Comparison of ENCODE assay signal across 9 mouse cellular contexts in genomic region chr3:153849368-153850015, GRCm38 (mm10). TPM values are rescaled to one million over a fixed set of nuclear protein-coding genes. Genes with fewer than 3 reads are reported as not detected.
A peak's percentile ranks its signal among the peaks of the same experiment; 100 is the strongest.
DNase-seq lines count a peak whose midpoint lies in the region; ATAC-seq lines count a peak whose summit lies in the region.
"Had no signal": no experiment of that assay in that cellular context is flagged by ENCODE, and none has a peak within 500 bp of the region (broad histone marks: within the 10 kb centered on the region; RNA-seq: fewer than 3 reads in every experiment).

No protein-coding gene starts in this region.

- H3K36me3 ChIP-seq in heart, embryonic 13.5 days, result no peaks in the 10 kb centered on the region
- peaks cover 55% of the 10 kb centered on the region for H3K36me3 ChIP-seq in erythroblast, embryonic 14.5 days (ENCODE audit: control insufficient read depth)
- H3K36me3 ChIP-seq in limb, embryonic 10.5 days, result no peaks in the 10 kb centered on the region
- no peaks in the 10 kb centered on the region for H3K36me3 ChIP-seq in forebrain, embryonic 10.5 days (replicated peaks)
- H3K36me3 ChIP-seq: hindbrain, embryonic 15.5 days had no signal

- peak overlapping the region; percentile 50 for H3K27ac ChIP-seq in heart, embryonic 13.5 days (replicated peaks)
- H3K27ac ChIP-seq in limb, embryonic 10.5 days, result no peak overlapping the region
- no peak overlapping the region for H3K27ac ChIP-seq in forebrain, embryonic 10.5 days
- H3K27ac ChIP-seq: hindbrain, embryonic 15.5 days had no signal

- peak overlapping the region; percentile 48 for H3K4me2 ChIP-seq in heart, embryonic 13.5 days
- H3K4me2 ChIP-seq: hindbrain, embryonic 15.5 days had no signal

- H3K9me3 ChIP-seq in heart, embryonic 13.5 days, result no peaks in the 10 kb centered on the region
- no peaks in the 10 kb centered on the region for H3K9me3 ChIP-seq in erythroblast, embryonic 14.5 days (ENCODE audit: control insufficient read depth, low read length)
- H3K9me3 ChIP-seq in limb, embryonic 10.5 days (replicated peaks), result no peaks in the 10 kb centered on the region
- H3K9me3 ChIP-seq in forebrain, embryonic 10.5 days, result no peaks in the 10 kb centered on the region
- H3K9me3 ChIP-seq: hindbrain, embryonic 15.5 days had no signal

- no peak overlapping the region for H3K9ac ChIP-seq in heart, embryonic 13.5 days
- H3K9ac ChIP-seq: hindbrain, embryonic 15.5 days had no signal

- intact Hi-C loops in heart, postnatal 25 days (cut with DNase I), result no loop called here
- intact Hi-C loops in left cerebral cortex, postnatal 36 days (cut with DNase I), result no loop called here

- peaks cover 32% of the 10 kb centered on the region for H3K4me1 ChIP-seq in heart, embryonic 13.5 days
- peaks cover 91% of the 10 kb centered on the region for H3K4me1 ChIP-seq in erythroblast, embryonic 14.5 days (ENCODE audit: control insufficient read depth)
- peaks cover 7% of the 10 kb centered on the region; the same call in 1 of the 2 replicates for H3K4me1 ChIP-seq in limb, embryonic 10.5 days
- H3K4me1 ChIP-seq in forebrain, embryonic 10.5 days, result peaks cover 7% of the 10 kb centered on the region

- H3K4me3 ChIP-seq in heart, embryonic 13.5 days, result 0 out of 2 replicates have a peak overlapping the region, but pooled peaks have one; percentile 4
- H3K4me3 ChIP-seq in erythroblast, embryonic 14.5 days (replicated peaks), result peak overlapping the region; percentile 69
- no peak overlapping the region for H3K4me3 ChIP-seq in limb, embryonic 10.5 days
- no peak overlapping the region for H3K4me3 ChIP-seq in forebrain, embryonic 10.5 days
- H3K4me3 ChIP-seq: hindbrain, embryonic 15.5 days had no signal

- H3K27me3 ChIP-seq in heart, embryonic 13.5 days (replicated peaks), result peaks cover 61% of the 10 kb centered on the region
- no peaks in the 10 kb centered on the region for H3K27me3 ChIP-seq in erythroblast, embryonic 14.5 days (ENCODE audit: control insufficient read depth)
- no peaks in the 10 kb centered on the region; the same call in 1 of the 2 replicates for H3K27me3 ChIP-seq in limb, embryonic 10.5 days (ENCODE audit: low read depth, poor library complexity, severe bottlenecking)
- peaks cover 11% of the 10 kb centered on the region for H3K27me3 ChIP-seq in forebrain, embryonic 10.5 days (ENCODE audit: poor library complexity, severe bottlenecking)
- H3K27me3 ChIP-seq: hindbrain, embryonic 15.5 days had no signal

- peak; percentile 73; the same call in 1 of the 2 replicates for ATAC-seq in heart, embryonic 13.5 days (ENCODE audit: extremely low read depth, insufficient number of reproducible peaks, low FRiP score, low TSS enrichment)
- peak; percentile 71 for ATAC-seq in megakaryocyte-erythroid progenitor cell, adult 5-6 weeks (replicated peaks; ENCODE audit: low FRiP score, low TSS enrichment, poor library complexity, severe bottlenecking)

- DNase-seq in heart, postnatal 25 days (ENCODE audit: low spot score), result no peak
- DNase-seq in limb, embryonic 10.5 days (ENCODE audit: low spot score), result peak; percentile 44
- DNase-seq in testis, postnatal 10 days (ENCODE audit: low spot score), result no peak
- no peak for DNase-seq in left cerebral cortex, postnatal 36 days (ENCODE audit: low spot score in 2 of 2)
- DNase-seq in forebrain, embryonic 10.5 days (ENCODE audit: extremely low spot score, low spot score), result no peak

- WGBS in heart, embryonic 13.5 days, result 4% methylated on average over 5 of the region's 5 CpGs
- WGBS in limb, embryonic 10.5 days, result 4% methylated on average over 5 of the region's 5 CpGs
- 9% methylated on average over 5 of the region's 5 CpGs for WGBS in forebrain, embryonic 10.5 days

RNA-seq across cellular contexts. Expression of gene Asb17, which starts 5.5 kb away (rescaled TPM):
- 0.23 and 0.37 TPM in 2 replicates for polyA plus RNA-seq in heart, embryonic 13.5 days (2015; fragmentation: Nextera tagmentation; extraction: Ambion mirVana)
- total RNA-seq in heart, postnatal 25 days (2021), result not detected
- polyA plus RNA-seq in erythroblast, embryonic 14.5 days (2012), result not detected in 2 replicates
- 0.31 and 0.33 TPM in 2 replicates for polyA plus RNA-seq in limb, embryonic 10.5 days (2016; fragmentation: Nextera tagmentation; extraction: Ambion mirVana)
- 11.2 and 12.2 TPM in 2 replicates for total RNA-seq in megakaryocyte-erythroid progenitor cell, adult 5-6 weeks (2014; fragmentation: Nextera tagmentation)
- total RNA-seq in megakaryocyte-erythroid progenitor cell, adult 5-6 weeks (2017), result 3.7 and 4.2 TPM in 2 replicates
- total RNA-seq in left cerebral cortex, postnatal 36 days (2021), result not detected
- polyA plus RNA-seq in forebrain, embryonic 10.5 days (2016; fragmentation: Nextera tagmentation; extraction: Ambion mirVana), result 0.58 and 0.76 TPM in 2 replicates

RNA-seq across cellular contexts. Expression of gene Msh4, which starts 56.4 kb away (rescaled TPM):
- 0.10 and 0.12 TPM in 2 replicates for polyA plus RNA-seq in heart, embryonic 13.5 days (2015; fragmentation: Nextera tagmentation; extraction: Ambion mirVana)
- total RNA-seq in heart, postnatal 25 days (2021), result under 1 TPM; 0.08 TPM
- not detected in 2 replicates for polyA plus RNA-seq in erythroblast, embryonic 14.5 days (2012)
- 0.05 and 0.06 TPM in 2 replicates for polyA plus RNA-seq in limb, embryonic 10.5 days (2016; fragmentation: Nextera tagmentation; extraction: Ambion mirVana)
- 0.17 and 0.49 TPM in 2 replicates for total RNA-seq in megakaryocyte-erythroid progenitor cell, adult 5-6 weeks (2014; fragmentation: Nextera tagmentation)
- not detected in 2 replicates for total RNA-seq in megakaryocyte-erythroid progenitor cell, adult 5-6 weeks (2017)
- total RNA-seq in left cerebral cortex, postnatal 36 days (2021), result under 1 TPM; 0.12 to 0.48 TPM
- 0.07 and 0.12 TPM in 2 replicates for polyA plus RNA-seq in forebrain, embryonic 10.5 days (2016; fragmentation: Nextera tagmentation; extraction: Ambion mirVana)

Comparison
In these comparisons a context has a peak if more than half of its experiments do, and no peak if none do; other contexts are left out.
1. H3K4me3 ChIP-seq: peak in heart, embryonic 13.5 days (single experiment) and erythroblast, embryonic 14.5 days (single experiment); none in limb, embryonic 10.5 days (single experiment) and forebrain, embryonic 10.5 days (single experiment).